Mouse (Mus musculus) gastrocnemius, postnatal 14 days (tissue): ENCODE data around the gene Vmn2r9. TPM values are rescaled to one million over a fixed set of nuclear protein-coding genes. Genes with fewer than 3 reads are reported as not detected.
A peak's percentile ranks its signal among the peaks of the same experiment; 100 is the strongest.
"Not testable (repeated sequence)": the region's sequence is repeated elsewhere in the genome, so short reads cannot be mapped to it uniquely, and the experiment has no call there.

Source experiments
- DNase-seq: peaks from one replicate; pipeline ENCODE4 v3.0.0; 2021; ENCODE audit warnings: mixed read lengths
- intact Hi-C: fragments of 180-260 bp; cut with DNase I; formaldehyde crosslinking; loops from one replicate; pipeline ENCODE4 v1.15.1; 2025; ENCODE audit warnings: low total_unique reads
- long read RNA-seq, 2 experiments: library from polyadenylated mRNA; stranded (forward); transcript quantifications; one replicate each; pipeline ENCODE4 v2.0.0; 2021
- total RNA-seq, 2 experiments: library from RNA; stranded (reverse); gene quantifications; 2 replicates each; pipeline ENCODE4 v1.2.3; 2021

Gene Vmn2r9
- not detected for total RNA-seq
- long read RNA-seq, experiment 1, result 0 reads
- long read RNA-seq, experiment 2, result 0 reads

- intact Hi-C loops, result loop anchor here (10.0 kb wide), 1 partner anchor 242 kb away; the partner anchor contains the start of gene Vmn2r12
- not testable (repeated sequence) for DNase-seq
Observed at GRCm38 (mm10) chr5:108852501-108852900, at the start of gene Vmn2r9. Gene Vmn2r9, minus strand, starts transcription at chr5:108852601.

DNA sequence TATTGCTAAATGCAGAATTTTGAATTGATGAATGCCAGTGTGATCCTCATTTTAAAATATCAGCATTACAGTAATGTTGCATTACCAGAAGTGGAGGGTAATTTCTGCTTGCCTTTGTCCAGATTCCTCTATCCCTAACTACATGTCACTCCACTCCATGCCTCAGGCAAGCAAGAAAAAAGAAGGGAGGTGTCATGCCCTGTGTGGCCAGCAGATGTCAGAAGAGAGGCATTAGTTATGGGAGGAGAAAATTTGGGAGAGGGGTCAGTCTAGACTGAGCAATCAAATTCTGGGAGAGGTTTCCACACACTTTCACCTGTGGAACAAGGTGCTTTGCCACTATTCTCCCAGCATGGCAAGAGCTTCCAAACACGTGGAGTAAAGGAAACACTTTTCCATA lies 14.3 kb upstream of the Vmn2r9 start:
- intact Hi-C loops, DNase-seq: not testable (repeated sequence)

DNA sequence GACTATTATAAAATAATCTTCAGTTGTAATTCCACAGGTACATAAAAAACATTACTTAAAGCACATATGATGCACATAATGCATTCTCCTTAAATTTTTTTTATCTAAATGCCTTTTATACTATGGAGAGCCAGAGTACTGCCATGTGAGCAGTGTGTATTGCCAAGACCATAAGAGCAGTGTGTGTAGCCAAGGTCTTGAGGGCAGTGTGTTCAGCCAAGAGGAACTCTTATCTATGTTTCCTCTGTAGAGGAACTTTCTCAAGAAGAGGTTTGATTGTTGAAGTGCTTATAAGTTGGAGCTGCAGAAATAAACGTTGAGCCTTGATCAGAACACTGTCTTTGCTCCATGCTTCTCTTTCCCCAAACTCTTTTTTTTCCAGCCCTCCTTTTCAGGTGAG lies 2.9 kb downstream of the Vmn2r9 start:
- no peak for DNase-seq
- intact Hi-C loops, result no loop called here

DNA sequence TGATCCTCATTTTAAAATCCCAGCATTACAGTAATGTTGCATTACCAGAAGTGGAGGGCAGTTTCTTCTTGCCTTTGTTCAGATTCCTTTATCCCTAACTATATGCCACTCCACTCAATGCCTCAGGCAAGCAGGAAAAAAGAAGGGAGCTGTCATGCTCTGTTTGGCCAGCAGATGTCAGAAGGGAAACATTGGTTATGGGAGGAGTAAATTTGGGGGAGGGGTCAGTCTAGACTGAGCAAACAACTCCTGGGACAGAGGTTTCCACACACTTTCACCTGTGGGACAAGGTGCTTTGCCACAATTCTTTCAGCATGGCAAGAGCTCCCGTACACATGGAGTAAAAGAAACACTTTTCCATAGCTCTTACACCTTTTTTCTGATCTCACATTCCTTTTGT lies 16.2 kb downstream of the Vmn2r9 start:
- intact Hi-C loops, result no loop called here

GRCm38 (mm10) chr5:108823276-108823675 lies 29.1 kb downstream of the Vmn2r9 start:
- intact Hi-C loops, result no loop called here
- no peak for DNase-seq

More for the DNA sequence above, 16.2 kb downstream of the Vmn2r9 start:
- DNase-seq, result no peak

GRCm38 (mm10) chr5:108808750-108809149 lies 43.7 kb downstream of the Vmn2r9 start, which contains the start of gene Vmn2r8:
Gene Vmn2r8, minus strand, starts transcription at chr5:108808850.
- intact Hi-C loops, DNase-seq: not testable (repeated sequence)

DNA sequence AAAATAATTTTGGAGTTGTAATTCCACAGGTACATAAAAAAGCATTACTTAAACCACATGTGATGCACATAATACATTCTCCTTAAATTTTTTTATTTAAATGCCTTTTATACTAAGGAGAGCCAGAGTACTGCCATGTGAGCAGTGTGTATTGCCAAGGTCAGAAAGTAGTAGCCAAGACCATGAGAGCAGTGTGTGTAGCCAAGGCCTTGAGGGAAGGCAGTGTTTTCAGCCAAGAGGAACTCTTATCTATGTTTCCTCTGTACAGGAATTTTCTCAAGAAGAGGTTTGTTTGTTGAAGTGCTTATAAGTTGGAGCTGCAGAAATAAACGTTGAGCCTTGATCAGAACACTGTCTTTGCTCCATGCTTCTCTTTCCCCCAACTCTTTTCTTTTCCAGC lies 48.8 kb downstream of the Vmn2r9 start:
- no peak for DNase-seq
- intact Hi-C loops, result no loop called here

DNA sequence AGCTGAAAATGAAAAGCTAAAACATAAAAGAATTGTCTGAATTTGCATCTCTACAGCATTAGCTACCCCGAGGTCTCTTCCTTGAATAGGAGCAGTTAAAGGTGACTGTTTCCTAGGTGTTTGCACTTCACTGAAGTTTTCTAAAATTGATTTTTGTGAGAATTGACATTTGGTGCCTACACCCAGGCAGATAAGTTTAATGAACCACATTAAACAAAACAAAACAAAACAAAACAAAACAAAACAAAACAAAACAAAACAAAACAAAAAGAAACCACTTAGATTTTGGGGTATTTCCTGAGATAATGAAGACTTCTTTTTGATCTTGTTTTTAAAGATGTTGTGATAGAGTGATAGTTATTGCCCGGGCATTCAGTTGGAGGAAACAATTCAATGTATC lies 57.1 kb downstream of the Vmn2r9 start, which contains the start of gene Tmed11:
TSS of gene Tmed11 (minus strand) at position 101 of the 400 bp plus-strand sequence.
- DNase-seq, intact Hi-C loops: not testable (repeated sequence)

DNA sequence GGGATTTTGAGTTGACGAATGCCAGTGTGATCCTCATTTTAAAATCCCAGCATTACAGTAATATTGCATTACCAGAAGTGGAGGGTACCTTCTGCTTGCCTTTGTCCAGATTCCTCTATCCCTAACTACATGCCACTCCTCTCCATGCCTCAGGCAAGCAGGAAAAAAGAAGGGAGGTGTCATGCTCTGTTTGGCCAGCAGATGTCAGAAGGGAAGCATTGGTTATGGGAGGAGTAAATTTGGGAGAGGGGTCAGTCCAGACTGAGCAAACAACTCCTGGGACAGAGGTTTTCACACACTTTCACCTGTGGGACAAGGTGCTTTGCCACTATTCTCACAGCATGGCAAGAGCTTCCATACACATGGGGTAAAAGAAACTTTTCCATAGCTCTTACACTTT lies 62.0 kb downstream of the Vmn2r9 start:
- peak; percentile 4 for DNase-seq
- intact Hi-C loops, result not testable (repeated sequence)

Other genes starting within 250 kb of the Vmn2r9 start
- gene Gak, start 222.8 kb downstream of the Vmn2r9 start, total RNA-seq, result 10 to 100 TPM; 14.7 to 15.6 TPM
- 1 to 10 TPM; 5.5 to 5.6 TPM for gene Tmem175, start 222.8 kb downstream of the Vmn2r9 start, total RNA-seq
- 1 to 10 TPM; 5.8 to 8.8 TPM for gene Idua, start 192.3 kb downstream of the Vmn2r9 start, total RNA-seq
- gene Dgkq, start 182.9 kb downstream of the Vmn2r9 start, total RNA-seq, result 1 to 10 TPM; 4.5 to 5.2 TPM
- not detected for gene Slc26a1, start 177.0 kb downstream of the Vmn2r9 start, total RNA-seq
- gene Fgfrl1, start 160.2 kb downstream of the Vmn2r9 start, total RNA-seq, result 10 to 100 TPM; 31.9 to 45.4 TPM
- not detected for gene Rnf212, start 77.6 kb downstream of the Vmn2r9 start, total RNA-seq
- not detected for gene Tmed11, start 57.2 kb downstream of the Vmn2r9 start, total RNA-seq
- gene Vmn2r8, start 43.8 kb downstream of the Vmn2r9 start, total RNA-seq, result not detected
- gene Vmn2r10, start 153.9 kb upstream of the Vmn2r9 start, total RNA-seq, result not detected
- gene Vmn2r11, start 207.0 kb upstream of the Vmn2r9 start, total RNA-seq, result not detected
- not detected for gene Vmn2r12, start 245.3 kb upstream of the Vmn2r9 start, total RNA-seq